Mouse (Mus musculus) ovary, postnatal 36 days (tissue): ENCODE measurements around the gene Zfp664.

Experiments used
- DNase-seq: peaks from one replicate; pipeline ENCODE4 v3.0.0; 2022; ENCODE audit warnings: low spot score, mixed read lengths

Zfp664 gene

DNA sequence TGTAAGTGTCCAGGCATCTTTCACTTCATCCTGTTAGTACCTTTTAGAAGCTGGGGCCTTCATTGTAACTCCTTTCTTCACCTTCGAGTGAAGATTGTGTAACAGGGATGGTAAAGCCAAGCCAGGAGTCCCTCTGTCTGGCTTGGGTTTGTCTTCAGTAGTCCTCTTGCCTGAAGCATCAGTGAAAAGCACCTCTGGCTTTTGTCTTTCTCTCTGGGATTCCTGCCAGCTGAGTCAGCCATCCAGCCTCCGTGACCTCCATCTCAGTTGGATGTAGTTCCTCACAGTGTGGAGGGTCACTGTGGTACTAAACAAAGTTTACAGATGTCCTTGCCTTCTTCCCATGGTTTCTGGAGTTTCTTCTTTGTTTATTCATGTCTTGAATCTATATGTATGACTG lies 9.5 kb downstream of the Zfp664 start:
- peak; percentile 45 for DNase-seq

DNA sequence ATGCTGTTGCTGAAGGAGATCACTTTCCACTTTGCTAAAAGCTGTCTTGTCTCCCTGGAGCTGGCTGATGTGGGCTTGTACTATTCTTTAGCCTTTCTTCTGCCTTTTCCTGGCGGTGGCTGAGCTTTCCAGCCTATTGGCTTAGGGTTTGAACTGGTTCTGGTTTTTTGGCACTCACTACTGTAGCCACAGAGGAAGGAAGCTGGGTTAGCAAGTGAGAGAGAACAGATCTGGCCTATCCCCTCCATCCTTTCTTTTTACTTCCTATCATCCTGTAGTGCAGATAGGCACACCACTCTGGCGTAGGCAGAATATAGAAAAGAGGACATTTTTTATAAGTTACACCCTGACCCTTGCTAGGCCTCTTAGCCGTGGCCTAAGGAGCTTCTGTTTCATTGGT lies 10.6 kb downstream of the Zfp664 start:
- no peak for DNase-seq

DNA sequence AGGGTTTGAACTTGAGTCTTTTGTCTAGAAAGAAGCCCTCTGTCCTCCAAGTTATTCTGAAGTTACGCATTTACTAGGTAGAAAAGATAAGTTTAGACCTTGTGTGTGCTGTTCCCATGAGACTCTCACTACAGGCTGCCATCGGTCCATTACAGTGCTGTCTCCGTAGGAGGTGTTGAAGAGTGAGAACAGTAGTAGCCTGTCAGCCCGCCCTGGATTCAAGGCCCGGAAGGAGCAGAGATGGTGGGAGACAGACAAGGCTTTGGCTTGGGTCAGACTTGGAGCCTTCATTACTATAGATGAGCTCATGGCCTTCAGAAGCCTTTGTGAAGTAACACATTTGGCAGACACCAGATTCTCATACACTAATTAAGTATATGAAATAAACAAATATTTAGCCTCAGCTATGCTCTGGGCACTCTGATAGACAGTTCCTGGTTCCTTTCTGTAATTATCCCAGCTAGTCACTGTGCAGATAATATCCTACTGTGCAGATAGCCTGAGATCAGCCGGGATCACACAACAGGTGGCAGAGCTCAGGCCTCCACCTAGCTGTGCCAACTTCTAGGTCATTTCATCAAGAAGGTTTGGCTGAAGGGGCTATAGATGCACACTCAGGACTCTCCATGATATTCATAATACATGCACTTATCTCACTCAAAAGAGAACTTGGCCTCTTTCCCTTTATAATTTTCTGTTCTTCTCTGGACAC lies 11.6 kb downstream of the Zfp664 start:
- no peak for DNase-seq

DNA sequence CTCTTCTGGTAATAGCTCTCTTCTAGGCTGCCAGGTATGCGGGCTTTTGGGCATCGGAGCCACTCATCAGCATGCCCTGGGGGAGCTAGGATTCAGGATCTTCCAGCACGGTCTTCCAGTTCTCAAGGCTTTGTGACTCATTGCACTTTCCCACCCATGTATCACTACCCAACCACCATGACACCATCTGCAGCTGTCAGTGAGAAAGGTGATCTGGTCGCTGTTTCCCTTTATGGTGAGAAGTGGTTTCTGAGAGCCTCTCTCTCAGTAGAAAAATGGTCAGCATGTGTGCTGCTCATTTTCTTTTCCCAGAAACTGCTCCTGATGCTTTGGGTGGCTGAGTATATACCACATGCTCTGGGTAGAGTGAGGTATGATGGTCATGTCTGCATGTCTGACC lies 16.8 kb downstream of the Zfp664 start:
- DNase-seq: no peak

DNA sequence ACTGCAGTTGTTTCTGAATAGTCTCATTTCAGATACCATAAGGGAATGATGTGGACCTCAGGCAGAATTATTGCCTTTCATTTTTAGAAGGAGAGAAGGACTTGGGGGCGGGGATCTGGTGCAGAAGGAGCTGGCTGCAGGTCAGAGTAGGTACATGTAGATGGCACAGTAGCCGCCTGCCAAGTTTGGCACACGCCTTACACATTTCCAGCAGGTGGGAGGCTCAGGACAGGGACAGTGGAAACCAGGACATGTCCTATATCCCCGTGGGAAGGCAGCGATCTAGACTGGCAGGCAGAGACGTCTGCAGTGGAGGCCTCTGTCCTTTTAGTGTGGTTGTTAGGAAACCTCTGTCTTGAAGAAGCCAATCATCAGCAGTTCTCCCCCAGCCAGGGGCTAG lies 17.3 kb downstream of the Zfp664 start:
- no peak for DNase-seq

DNA sequence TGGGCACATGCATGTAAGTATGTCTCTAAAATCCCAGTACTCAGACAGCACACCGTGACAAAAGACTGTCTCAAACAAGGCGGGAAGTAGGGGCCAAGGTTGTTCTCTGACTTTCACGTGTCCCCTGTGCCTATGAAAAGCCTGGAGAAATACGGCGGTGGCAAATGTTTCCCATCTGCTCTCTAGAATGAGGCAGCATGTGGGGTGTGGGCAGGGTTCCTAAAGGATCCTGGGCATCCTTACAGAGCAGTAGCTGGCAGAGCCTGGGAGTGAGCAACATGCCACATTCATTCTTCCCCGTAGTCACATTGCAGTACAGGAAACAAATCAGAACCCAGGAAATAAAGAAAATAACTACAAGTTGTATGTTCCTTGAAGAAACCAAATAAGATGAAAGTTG lies 21.4 kb downstream of the Zfp664 start:
- DNase-seq: no peak

DNA sequence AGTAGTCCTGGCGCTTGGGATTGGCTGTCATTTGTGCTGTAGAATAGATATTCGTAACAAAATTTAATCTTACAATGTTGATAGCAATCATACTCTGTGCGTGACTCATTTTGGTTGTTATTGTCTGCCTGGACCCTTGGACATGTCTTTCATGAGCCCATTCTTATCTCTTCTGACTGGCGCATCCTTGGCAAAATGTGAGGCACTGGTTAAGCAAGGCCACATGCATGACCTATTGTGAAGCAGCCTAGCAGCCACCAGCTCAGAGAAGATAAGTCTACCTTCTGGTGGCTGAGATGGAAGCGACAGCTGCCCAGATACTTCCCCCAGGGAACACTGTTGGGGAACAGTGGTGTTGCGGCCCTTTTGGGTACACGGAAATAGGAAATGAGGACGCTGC lies 26.2 kb downstream of the Zfp664 start:
- no peak for DNase-seq

DNA sequence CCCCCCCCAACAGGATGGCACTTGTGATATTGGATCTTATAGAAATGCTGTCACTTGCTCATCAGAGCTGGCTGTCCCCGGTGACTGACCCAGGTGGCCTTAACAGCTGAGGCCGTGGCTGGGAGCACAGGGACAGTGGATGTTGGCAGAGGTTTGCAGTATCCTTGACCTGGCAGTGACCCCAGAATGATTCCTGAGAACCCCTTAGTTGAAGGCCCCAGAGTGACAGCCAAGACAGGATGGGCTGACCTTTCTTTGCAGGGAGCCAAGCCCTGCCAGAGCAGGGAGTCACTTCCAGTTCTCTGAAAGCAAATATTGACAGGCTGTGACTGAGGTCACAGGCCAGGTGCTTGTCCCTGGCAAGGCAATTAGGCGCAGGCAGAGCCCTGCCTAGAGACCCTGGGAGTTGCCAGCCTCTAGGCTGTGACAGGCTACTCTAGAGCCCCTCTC lies 29.5 kb downstream of the Zfp664 start:
- no peak for DNase-seq

DNA sequence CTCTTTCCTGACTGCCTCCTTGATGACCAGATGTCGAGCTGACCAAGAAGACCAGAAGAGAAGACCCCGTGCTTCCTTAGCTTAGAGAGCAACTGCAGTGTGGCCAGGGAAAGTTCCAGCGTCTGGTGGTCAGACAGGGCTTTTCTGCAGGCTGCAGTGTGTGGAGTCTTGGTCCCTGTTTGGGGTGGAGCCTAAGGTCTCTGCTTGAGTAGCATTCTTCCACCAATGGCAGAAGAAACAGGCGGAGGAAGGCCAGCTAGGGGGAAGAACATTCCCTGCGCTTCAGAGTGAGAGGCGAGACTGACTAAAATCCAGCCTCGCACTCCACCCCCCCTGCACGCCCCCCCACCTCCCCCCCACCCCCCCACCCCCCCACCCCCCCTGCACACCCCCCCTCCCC lies 33.6 kb downstream of the Zfp664 start:
- DNase-seq: no peak

DNA sequence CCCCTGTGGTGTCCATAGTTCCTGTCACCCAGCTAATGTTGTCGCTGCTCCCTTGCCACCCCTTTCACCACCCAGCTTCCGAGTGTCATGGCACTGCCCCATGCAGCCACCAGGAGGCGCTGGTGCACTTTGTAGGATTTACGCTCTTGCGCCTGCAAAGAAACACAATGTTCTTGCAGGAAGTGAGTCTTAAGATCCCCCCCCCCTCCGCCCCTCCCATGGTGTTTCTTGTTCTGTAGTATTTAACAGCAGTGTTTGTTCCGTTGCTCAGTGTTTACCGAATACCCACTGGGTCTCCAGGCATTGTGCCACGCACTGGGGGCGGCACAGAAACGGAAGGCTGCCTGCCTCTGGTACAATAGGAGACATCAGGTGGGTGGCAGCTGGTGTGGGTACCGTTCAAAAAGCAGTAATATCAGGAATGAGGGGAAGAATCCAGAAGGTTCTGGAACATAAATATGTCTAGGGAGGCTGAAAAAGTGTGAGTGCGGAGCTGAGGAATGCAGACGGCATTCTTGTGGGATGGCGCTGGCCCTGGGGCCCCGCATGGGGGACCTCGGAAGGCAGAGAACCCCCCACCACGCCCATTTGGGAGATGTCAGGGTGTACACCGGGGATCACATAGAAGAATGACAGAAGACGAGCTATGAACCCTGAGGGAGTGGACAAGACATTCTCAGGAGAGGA lies 37.6 kb downstream of the Zfp664 start:
- DNase-seq: peak; percentile 79

DNA sequence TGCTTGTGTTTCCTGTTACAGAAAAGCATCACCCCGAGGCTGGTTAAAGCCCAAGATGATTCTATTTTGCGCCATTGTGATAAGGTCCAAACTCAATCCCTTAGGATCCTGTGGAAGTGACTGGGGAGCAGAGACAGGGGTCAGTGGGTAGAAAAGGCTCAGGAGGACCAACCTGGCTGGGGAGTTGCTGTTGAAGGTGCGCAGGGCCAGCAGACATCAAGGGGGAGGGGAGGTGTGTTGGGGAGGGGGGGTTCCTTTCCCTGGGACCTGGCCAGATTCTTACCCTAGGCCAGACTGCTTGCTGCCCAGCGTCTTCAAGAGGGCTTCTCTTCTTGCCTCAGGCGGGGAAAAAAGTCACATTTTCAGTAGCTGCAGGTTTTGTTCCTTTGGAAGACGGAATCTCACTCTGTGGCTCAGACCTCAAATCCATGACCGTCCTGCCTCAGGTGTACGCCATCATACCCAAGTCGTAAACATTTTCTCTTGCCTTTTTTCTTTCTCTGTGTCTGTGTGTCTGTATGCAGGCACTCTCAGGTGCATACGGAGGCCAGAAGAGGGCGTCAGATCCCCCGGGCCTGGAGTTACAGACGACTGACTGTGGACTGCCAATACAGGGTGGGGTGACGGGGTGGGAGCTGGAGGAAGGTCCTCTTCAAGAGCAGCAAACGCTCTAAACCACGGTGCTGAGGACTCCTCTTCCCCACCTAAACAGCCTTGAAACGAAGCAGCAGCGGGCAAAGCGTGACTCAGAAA lies 38.4 kb downstream of the Zfp664 start:
- DNase-seq: no peak

DNA sequence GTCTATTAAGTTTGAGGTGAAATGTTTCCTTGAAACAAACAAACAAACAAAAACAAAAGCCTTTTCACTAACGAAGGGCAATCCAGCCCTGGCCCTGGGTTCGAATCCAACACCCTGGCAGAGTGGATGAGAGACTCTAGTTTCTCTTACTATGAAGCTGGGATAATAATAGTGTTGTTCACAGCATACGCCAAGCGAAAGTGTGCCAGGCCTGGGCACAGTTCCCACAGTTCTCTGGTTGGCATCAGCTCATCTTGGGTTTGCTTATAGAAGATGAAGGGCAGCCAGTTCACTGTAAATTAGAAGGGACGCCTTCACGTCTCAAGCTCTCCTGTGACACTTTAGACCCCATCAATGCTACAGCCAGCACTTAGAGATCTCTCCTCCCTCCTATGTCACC lies 39.2 kb downstream of the Zfp664 start:
- no peak for DNase-seq

DNA sequence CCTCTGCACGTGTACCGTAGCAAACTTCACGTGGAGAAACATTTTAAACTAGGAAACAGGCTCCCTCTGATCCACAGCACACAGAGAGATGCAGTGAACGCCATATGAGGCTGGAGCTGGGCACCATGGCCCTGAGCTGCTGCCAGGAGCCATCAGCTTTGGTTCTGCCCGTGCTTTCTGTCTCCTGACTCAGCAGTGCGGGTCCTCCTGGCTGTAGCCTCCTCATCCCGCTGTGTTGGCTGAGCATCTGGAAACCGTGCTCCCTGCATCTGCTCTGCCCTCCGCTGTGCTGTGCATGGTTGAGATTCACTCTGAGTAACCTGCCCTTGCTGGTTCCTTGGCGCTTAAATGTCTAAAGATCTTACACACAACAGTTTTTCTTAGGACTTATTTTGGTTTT lies 39.7 kb downstream of the Zfp664 start:
- no peak for DNase-seq

DNA sequence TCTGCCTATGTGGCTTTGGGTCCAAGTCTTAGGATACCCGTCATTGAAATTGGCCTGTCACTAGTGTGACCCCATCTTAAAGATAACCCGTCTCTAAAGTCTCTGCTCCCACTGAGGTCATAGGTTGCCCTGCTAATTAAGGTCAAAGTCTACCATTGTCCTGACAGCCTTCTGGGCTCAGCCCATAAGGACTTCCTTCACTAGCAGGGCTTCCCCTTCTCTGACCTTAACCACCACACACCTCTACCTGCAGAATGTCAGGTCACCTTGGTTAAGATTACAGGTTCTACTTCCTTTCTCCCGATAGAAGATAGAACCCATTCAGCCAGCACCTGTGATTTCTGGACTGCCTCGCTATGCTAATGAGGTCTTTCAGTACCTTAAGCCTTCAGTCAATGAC lies 41.4 kb downstream of the Zfp664 start:
- no peak for DNase-seq

DNA sequence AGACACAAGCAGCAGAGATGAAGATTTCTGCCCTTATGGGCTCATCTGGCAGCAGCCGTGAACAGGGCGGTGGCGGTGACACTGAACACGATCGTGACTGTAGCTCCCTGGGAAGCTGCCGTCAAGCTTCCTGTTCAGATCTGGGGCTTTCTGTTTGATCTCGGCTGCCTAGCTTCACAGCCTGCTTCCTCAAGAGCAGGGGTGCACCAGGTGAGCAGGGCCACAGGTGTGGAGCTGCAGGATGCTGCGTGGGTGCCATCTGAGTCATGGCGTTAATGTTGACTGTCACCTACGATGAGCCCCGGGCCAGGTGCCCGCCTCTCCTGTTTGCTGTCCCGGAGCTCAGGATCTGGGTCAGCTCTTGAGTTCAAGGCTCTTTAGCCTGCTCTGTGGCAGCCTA lies 44.4 kb downstream of the Zfp664 start:
- no peak for DNase-seq

DNA sequence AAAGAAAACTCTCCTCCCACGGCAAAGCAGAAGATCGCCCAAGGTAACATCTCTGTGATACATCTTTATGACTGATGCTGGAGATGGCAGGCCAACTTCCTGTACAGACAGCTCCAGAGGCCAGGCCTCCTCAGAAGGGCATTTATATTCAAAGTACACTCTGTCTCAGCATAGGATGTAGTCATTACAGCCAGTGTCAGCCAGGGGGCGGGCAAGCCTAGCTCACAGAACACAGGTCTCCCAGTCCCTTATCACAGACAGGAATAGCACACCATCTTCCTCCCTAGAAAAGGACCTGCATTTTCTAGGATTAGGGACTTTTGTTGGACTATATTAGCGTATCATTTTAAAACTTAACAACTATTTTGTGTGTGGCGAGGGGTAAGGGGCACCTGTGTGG lies 46.4 kb downstream of the Zfp664 start:
- DNase-seq: peak; percentile 78

DNA sequence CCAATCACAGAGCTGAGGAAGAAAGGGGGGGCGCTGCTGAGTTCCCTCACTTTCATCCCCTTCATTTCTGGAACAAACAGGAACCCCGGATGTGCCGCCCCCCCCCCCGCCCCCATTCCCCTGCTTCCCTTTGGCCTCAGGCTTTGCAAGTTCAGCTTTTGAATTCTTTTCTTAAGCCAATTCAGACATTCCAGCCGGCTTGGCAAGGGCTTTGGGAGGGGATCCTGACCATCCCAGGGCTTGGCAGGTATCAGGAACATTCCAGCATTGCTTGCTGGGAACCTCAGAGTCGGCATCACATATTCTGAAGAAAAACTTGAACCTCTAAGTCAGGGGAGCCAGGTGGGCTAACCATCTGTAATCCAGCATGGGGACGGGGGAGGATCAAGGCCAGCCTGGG lies 49.8 kb downstream of the Zfp664 start:
- no peak for DNase-seq

DNA sequence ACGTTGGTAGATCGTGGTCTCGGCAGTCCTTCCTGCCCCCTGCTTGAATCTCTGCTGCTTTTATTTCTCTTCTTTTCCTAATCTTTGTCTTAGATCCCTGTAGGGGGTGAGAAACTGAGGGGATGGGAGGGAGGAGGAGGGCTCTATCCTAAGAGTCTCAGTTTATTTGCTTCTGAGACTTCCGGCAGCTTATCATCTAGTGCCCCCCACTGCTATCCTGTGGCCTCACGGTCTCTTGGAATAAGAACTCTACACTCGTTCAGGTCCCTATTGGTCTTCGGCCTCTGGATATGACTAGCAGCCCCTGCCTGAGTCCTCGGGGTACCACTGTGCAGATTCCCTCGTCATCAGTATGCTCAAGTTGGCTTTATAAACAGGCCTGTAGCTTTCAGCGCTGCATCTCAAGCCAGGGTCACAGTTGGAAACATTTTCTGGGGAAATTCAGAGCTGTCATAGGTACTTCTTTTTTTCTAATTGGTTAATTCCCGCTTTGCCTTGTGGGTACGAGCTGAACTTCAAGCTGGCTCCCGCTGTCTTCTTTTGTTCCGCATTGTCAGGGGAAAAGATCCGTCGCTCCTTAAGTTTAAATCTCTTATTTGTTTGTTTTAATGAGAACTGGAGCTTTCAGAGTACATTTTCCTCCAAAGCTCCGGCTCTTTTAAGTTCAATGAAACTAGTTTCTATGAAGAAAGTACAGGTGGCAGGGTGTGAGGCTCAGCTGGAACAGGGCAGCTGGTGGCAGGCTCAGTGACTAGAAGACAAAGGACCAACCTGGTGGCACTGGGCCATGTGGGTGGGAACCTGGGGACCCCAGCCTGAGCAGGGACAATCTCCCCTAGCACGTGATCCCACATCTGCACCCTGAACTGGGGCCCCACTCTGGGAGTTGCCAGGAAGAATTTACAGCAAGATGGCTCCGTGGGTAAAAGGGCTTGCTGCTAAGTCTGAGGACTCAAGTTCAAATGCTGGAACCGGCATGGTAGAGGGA lies 50.7 kb downstream of the Zfp664 start:
- DNase-seq: no peak

DNA sequence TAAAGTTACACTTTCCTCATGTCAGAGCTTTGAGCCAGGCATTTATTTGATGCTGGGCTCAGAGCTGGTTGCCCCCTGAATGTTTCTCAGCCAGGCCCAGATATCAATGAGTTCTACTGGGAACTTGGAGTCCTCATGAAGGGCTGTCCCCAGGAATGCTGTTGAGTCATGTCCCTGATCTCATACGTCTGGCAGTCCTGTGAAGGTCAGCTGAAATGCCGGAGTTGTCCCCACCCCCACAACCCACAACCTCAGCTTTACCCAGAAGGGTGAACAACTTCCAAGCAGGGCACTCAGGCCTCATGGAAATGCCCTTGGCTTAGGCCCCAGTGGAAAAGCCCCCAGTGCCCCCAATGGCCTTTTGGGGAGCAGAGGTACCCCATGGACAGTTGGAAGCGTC lies 57.3 kb downstream of the Zfp664 start:
- DNase-seq: no peak

DNA sequence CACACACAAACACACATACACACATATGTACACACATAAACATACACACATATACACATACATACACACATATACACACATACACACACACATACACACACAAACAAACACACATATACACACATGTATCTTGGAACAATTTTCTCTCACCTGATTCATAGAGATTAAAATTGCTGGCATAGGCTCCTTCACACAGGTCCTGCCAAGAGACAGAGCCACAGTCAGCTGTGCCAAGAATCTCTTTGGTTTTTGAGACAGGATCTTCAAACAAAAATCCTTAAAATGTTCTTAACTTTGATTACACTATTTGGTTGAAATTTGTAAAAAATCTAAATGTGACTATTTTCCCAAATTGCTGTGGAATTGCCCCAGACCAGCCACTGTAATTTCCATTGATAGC lies 58.9 kb downstream of the Zfp664 start:
- DNase-seq: no peak

DNA sequence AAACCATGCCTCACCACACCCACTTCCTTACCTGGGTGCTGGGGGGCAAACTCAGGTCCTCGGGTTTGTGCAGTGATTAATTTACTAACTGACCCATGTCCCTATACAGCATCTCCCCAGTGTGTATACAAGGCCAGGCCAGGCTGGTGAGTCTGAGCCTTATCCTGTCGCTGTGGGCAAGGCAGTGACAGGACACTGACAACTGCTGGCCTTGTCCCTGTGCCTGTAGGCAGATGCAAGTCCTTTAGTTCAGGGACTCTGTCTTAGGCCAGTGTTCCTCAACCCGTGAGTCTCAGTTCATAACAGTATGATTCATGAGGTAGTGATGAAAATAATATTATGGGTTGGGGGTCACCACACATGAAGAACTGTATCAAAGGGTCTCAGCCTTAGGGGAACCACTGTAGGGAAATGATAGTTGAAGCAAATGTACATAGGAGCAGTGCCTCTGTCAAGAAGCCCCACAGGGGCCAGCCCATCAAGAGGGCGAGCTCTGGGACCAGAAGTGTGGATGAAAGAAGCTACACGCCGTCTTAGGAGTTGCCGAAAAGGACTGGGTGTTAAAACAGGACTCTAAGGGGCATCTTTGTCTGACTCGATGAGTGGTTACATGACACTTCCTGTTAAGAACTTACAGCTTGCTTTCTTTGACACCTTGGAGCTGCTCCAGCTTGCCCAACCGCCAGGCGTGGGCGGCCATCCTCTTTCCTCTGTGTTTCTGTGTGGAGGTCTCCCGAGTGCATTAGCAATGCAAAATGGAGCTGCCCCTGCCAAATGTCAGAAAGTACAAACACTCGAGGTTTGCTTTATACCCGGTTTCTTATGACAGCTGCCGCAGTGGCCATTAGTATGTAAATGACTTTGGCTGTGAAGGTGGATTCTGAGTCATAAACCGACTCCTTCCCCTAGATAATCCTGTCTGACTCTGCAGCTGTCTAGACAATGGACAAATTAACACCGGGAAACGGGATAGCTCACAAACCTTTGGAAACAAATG lies 60.2 kb downstream of the Zfp664 start:
- DNase-seq: peak; percentile 17
